22 mouse cellular contexts compared by ENCODE assay signal in genomic region chr1:21837387-21837786, GRCm38 (mm10).
DNase-seq lines count a peak whose midpoint lies in the region; ATAC-seq lines count a peak whose summit lies in the region.
"Had no signal": no experiment of that assay in that cellular context is flagged by ENCODE, and none has a peak within 500 bp of the region (broad histone marks: within the 10 kb centered on the region; RNA-seq: fewer than 3 reads in every experiment).

No protein-coding gene starts in this region.

- WGBS in heart, embryonic 10.5 days, result 87% methylated on average over 2 of the region's 2 CpGs

- intact Hi-C loops in heart, postnatal 10 days (cut with DNase I), result loop anchor here (10.0 kb wide), 1 partner anchor 127 kb away; the partner anchor contains the start of gene Kcnq5

- H3K4me1 ChIP-seq in heart, embryonic 10.5 days, result peaks cover 12% of the 10 kb centered on the region; the same call in 1 of the 2 replicates
- H3K4me1 ChIP-seq: forebrain, embryonic 13.5 days; forebrain, embryonic 15.5 days had no signal

- no peak for DNase-seq in heart, embryonic 10.5 days (ENCODE audit: low spot score)
- no peak for DNase-seq in heart, postnatal 10 days
- no peak for DNase-seq in left cerebral cortex, adult 18-20 months (ENCODE audit: low spot score in 2 of 2)
- no peak for DNase-seq in adrenal gland, postnatal 14 days
- DNase-seq: adrenal gland, adult 2 months; adrenal gland, postnatal 10 days; adrenal gland, postnatal 36 days; cerebellum, adult 11 months; cerebellum, adult 18-20 months; cerebellum, adult 8-10 months; cerebellum, adult 9-11 months; cerebellum, postnatal 14 days; cerebellum, postnatal 36 days; embryo, embryonic 11 days; forebrain, postnatal 0 days had no signal

- no peaks in the 10 kb centered on the region for H3K27me3 ChIP-seq in heart, embryonic 10.5 days (ENCODE audit: insufficient read depth, poor library complexity, severe bottlenecking)
- H3K27me3 ChIP-seq: embryonic facial prominence, embryonic 12.5 days; forebrain, embryonic 13.5 days; forebrain, embryonic 15.5 days had no signal

- ATAC-seq in CD4-positive, CD25-positive, alpha-beta regulatory T cell, adult 4 months, result peak; percentile 62
- ATAC-seq in activated CD4-positive, CD25-positive, alpha-beta regulatory T cell, adult 4 months, result peak; percentile 46
- ATAC-seq in inflammation-experienced regulatory T-cells, adult 6 months, result peak; percentile 58
- no peak for ATAC-seq in granulocyte monocyte progenitor cell, adult 5-6 weeks (replicated peaks; ENCODE audit: poor library complexity, severe bottlenecking)
- ATAC-seq: forebrain, embryonic 13.5 days; forebrain, embryonic 15.5 days; forebrain, postnatal 0 days had no signal

- H3K27ac ChIP-seq in heart, embryonic 10.5 days, result peak overlapping the region; percentile 29; the same call in 1 of the 2 replicates
- H3K27ac ChIP-seq: embryonic facial prominence, embryonic 12.5 days; forebrain, embryonic 13.5 days; forebrain, embryonic 15.5 days had no signal

- no peak overlapping the region for H3K4me3 ChIP-seq in heart, embryonic 10.5 days
- H3K4me3 ChIP-seq: embryonic facial prominence, embryonic 12.5 days; forebrain, embryonic 13.5 days; forebrain, embryonic 15.5 days had no signal

- H3K9me3 ChIP-seq in heart, embryonic 10.5 days, result no peaks in the 10 kb centered on the region
- H3K9me3 ChIP-seq: embryonic facial prominence, embryonic 12.5 days; forebrain, embryonic 13.5 days; forebrain, embryonic 15.5 days had no signal

- no peaks in the 10 kb centered on the region for H3K36me3 ChIP-seq in heart, embryonic 10.5 days
- H3K36me3 ChIP-seq: embryonic facial prominence, embryonic 12.5 days; forebrain, embryonic 15.5 days had no signal
